Mouse (Mus musculus): Measurements from ENCODE around the gene Wapl.

GRCm38 (mm10) chr14:34635721-34636120 lies 38.0 kb upstream of the Wapl start:
- TF ChIP-seq CTCF (conservative IDR thresholded peaks at IDR 0.05; ENCODE audit: insufficient read depth, insufficient read length, low read depth, low read length) (no peak), POLR2A (IDR thresholded peaks at IDR 0.05; ENCODE audit: low read depth, low read length) (no peak)

Data from kidney, adult 2 months (tissue).